Mouse (Mus musculus) embryonic facial prominence, embryonic 11.5 days (tissue): ENCODE measurements around the gene Clec2g. TPM values are rescaled to one million over a fixed set of nuclear protein-coding genes. Genes with fewer than 3 reads are reported as not detected.

Source experiments
- microRNA-seq: library from miRNA; unstranded; fragments of <30 nt; microRNA quantifications from one replicate; pipeline ENCODE4, GENCODE M21; 2016; ENCODE audit warnings: borderline number of aligned reads
- polyA plus RNA-seq: library from polyadenylated mRNA; unstranded; fragments of >200 nt; fragmentation: Nextera tagmentation; extraction: Ambion mirVana; gene quantifications from 2 replicates; pipeline ENCODE4 v1.2.1, GENCODE M21; 2014

Clec2g gene
- polyA plus RNA-seq, 1 experiment from 2014 or later = not detected

Small RNA genes within 50 kb of the gene (microRNA-seq; reads per million reads assigned to microRNA genes)
- gene Gm27336 = not detected
- gene Mir7649 = not detected

Other genes with a start within 250 kb of the Clec2g start
- not detected in 2 replicates for gene Klrb1, start 211.3 kb upstream of the Clec2g start, polyA plus RNA-seq
- gene Klrb1c, start 145.2 kb upstream of the Clec2g start, polyA plus RNA-seq = 0.17 TPM in 1 of 2 replicates, not detected in the other
- gene Gm44511, start 108.1 kb upstream of the Clec2g start, polyA plus RNA-seq = not detected in 2 replicates
- gene Klrb1b, start 108.0 kb upstream of the Clec2g start, polyA plus RNA-seq = not detected in 2 replicates
- not detected in 2 replicates for gene Clec2i, start 46.8 kb upstream of the Clec2g start, polyA plus RNA-seq
- 1.0 and 1.2 TPM in 2 replicates for gene BC035044, start 43.3 kb upstream of the Clec2g start, polyA plus RNA-seq
- gene Klrb1f, start 111.5 kb downstream of the Clec2g start, polyA plus RNA-seq = 0.13 and 0.50 TPM in 2 replicates
- gene Clec2e, start 166.5 kb downstream of the Clec2g start, polyA plus RNA-seq = not detected in 2 replicates
- gene Clec2d, start 246.2 kb downstream of the Clec2g start, polyA plus RNA-seq = not detected in 2 replicates